Mouse (Mus musculus): ENCODE measurements around the gene Pth2.

DNA sequence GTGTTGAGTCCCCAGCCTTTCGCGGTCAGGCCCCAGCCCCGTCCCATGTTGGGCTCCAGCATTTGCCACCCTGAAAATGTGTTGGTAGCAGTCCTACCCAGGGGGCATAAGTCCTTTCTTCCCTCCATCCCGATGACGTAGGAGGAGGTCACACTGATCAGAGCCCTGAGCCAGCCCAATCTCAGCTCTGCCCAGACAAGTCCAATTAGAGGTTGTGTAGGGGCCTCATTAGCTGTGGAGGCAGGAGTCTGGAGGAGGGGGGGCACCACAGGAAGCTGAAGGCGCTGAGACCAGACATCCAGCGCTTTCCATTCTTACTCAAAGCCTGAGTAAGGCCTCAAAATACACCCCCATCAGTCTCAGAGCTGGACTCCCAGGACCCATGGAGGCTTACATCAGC is 5.1 kb downstream of the Pth2 start:
- no peak for TF ChIP-seq CHD2 (IDR thresholded peaks at IDR 0.05; ENCODE audit: low read depth, low read length)
- TF ChIP-seq HCFC1 (IDR thresholded peaks at IDR 0.05; ENCODE audit: borderline replicate concordance, insufficient read depth, low read length), result no peak

All from ES-E14 (cell line).